Mouse (Mus musculus): ENCODE measurements around the gene Eif4g1. TPM values are rescaled to one million over a fixed set of nuclear protein-coding genes. Genes with fewer than 3 reads are reported as not detected.

Gene Eif4g1
- polyA plus RNA-seq, 1 experiment from 2014 or later: 180 TPM

DNA sequence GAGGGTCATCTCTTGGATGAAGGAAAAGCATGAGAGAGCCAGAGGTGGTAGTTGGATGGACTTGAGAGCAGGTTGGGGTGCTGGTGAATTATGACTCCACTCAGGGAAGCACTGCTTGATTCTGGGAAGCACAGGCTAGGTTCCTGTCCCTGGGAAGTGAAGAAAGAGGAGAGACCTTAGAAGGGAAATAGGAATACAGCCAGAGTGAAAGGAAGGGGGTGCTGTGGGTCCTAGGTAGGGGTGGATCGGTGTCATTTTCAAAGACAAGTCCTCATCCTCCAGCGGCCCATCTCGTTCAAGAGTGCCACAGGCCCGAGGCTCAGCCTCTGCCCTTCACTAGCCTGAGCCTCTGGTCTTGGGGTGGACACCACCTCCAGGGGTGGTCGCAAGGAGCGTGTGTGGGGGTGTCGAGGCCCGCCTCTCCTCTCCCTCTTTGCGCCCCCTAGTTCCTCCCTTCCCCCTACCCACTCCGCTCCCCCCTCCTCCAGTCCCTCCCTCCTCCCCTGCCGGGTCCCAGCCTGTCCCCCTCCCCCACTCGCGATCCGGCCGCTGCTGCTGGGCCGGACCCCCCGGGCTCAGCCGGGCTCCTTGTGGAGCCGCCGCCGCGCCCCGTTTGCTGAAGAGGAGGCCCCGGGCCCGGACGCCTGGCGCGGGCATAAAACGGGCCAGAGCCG lies 64.3 kb downstream of the Eif4g1 start:
- Histone ChIP-seq H3K9ac (replicated peaks; ENCODE audit: low read depth, low read length) (peak overlapping the region; percentile 65), H3K4me1 (ENCODE audit: control insufficient read depth, insufficient read depth, low read length) (peaks cover 8% of the 10 kb centered on the region; the same call in 1 of the 2 replicates), H3K27me3 (ENCODE audit: control insufficient read depth, insufficient read depth, low read length) (peaks cover 15% of the 10 kb centered on the region), H3K27ac (ENCODE audit: low read length) (peak overlapping the region; percentile 80), H3K4me3 (ENCODE audit: low read depth, low read length) (peak overlapping the region; percentile 63), H3K9me3 (ENCODE audit: control insufficient read depth, low read depth, low read length) (no peaks in the 10 kb centered on the region), H3K4me2 (replicated peaks; ENCODE audit: low read depth, low read length) (peak overlapping the region; percentile 98), H3K36me3 (ENCODE audit: control insufficient read depth, insufficient read depth, low read length) (no peaks in the 10 kb centered on the region)
- peak; percentile 58 for ATAC-seq (ENCODE audit: insufficient number of reproducible peaks, insufficient read depth, low FRiP score, low read depth)
- under 1% methylated on average over 28 of the region's 30 CpGs for WGBS

DNA sequence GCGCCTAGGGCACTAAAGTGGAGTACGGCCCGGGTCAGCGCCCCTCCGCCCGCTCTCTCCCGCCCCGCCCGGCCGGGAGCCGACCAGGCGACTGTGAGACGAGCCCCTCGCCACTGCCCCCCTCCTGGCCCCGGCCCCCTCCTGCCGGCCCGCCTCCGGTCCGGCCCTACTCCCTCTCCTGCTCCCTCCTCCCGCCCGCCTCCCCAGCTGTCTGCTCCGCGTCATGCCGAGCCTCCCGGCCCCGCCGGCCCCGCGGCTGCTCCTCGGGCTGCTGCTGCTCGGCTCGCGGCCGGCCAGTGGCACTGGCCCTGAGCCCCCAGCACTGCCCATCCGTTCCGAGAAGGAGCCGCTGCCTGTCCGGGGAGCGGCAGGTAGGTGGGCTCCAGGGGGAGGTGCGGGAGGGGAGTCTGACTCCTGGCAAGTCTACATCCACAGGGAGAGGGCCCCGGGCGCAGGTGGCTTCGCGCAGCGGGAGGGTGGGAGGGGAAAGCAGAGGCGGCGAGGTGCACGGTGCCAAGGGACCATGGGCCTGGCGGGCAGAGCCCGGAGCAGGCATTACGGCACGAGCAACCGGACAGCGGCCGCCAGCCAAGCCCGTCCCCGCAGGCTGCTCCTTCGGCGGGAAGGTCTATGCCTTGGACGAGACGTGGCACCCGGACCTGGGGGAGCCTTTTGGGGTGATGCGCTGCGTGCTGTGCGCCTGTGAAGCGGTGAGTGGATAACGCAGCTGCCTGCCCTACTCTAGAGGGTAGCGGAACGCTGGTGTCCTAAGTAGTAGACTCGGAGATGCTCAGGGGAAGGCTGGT lies 65.0 kb downstream of the Eif4g1 start, which contains the start of gene Chrd:
Gene Chrd (plus strand): TSS at position 203 of the 806 bp plus-strand sequence.
- H3K4me1 ChIP-seq (ENCODE audit: control insufficient read depth, insufficient read depth, low read length): peaks cover 8% of the 10 kb centered on the region; the same call in 1 of the 2 replicates
- H3K36me3 ChIP-seq (ENCODE audit: control insufficient read depth, insufficient read depth, low read length): no peaks in the 10 kb centered on the region
- peak; percentile 82 for ATAC-seq (ENCODE audit: insufficient number of reproducible peaks, insufficient read depth, low FRiP score, low read depth)
- under 1% methylated on average over 67 of the region's 70 CpGs for WGBS
- peak within 1 kb of the TSS; percentile 98 for H3K4me2 ChIP-seq (replicated peaks; ENCODE audit: low read depth, low read length)
- H3K27me3 ChIP-seq (ENCODE audit: control insufficient read depth, insufficient read depth, low read length): peaks cover 15% of the 10 kb centered on the region
- peak within 1 kb of the TSS; percentile 63 for H3K4me3 ChIP-seq (ENCODE audit: low read depth, low read length)
- H3K9me3 ChIP-seq (ENCODE audit: control insufficient read depth, low read depth, low read length): no peaks in the 10 kb centered on the region
- peak within 1 kb of the TSS; percentile 65 for H3K9ac ChIP-seq (replicated peaks; ENCODE audit: low read depth, low read length)
- peak within 1 kb of the TSS; percentile 80 for H3K27ac ChIP-seq (ENCODE audit: low read length)

DNA sequence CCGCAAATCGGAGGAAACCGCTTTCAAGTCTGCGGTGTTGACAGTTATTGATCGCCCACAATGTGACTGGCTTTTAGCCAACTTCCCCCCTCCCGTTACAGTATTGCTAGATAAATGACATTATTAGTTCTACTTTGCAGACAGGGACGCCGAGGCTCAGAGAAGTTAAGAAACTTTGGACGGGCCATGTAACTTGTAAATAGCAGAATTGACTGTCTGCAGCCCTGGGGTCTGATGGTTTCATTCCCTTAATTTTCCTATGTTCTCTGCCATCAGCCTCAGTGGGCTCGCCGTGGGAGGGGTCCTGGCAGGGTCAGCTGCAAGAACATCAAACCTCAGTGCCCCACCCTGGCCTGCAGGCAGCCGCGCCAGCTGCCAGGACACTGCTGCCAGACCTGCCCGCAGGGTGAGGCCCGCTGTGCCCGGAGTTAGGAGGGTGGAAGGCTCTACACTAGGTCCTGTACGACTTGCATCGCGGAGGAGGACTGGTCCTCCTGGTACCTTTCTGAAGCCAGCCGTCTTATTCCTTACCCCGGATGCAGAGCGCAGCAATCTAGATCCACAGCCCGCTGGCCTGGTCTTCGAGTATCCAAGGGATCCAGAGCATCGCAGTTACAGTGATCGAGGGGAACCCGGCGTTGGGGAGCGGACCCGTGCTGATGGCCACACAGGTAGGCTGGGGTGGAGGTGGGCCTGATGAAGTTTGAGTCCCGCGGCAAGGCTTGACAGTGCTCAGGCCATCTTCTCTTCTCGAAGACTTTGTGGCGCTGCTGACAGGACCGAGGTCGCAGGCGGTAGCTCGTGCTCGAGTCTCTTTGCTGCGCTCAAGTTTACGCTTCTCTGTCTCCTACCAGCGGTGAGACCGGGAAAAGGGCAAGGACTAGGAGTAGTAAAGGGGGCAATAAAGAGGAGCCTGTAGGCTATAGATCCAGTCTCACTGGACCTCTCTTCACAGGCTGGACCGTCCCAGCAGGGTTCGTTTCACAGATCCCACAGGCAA lies 65.9 kb downstream of the Eif4g1 start, which contains the start of gene Thpo:
Gene Thpo (minus strand): TSS at position 781 of the 1,000 bp plus-strand sequence.
- Histone ChIP-seq H3K9me3 (ENCODE audit: control insufficient read depth, low read depth, low read length) (no peaks in the 10 kb centered on the region), H3K36me3 (ENCODE audit: control insufficient read depth, insufficient read depth, low read length) (no peaks in the 10 kb centered on the region), H3K27ac (ENCODE audit: low read length) (no peak within 1 kb of the TSS), H3K27me3 (ENCODE audit: control insufficient read depth, insufficient read depth, low read length) (peaks cover 15% of the 10 kb centered on the region), H3K4me1 (ENCODE audit: control insufficient read depth, insufficient read depth, low read length) (peaks cover 8% of the 10 kb centered on the region; the same call in 1 of the 2 replicates), H3K9ac (replicated peaks; ENCODE audit: low read depth, low read length) (peak within 1 kb of the TSS; percentile 65), H3K4me3 (ENCODE audit: low read depth, low read length) (peak within 1 kb of the TSS; percentile 63), H3K4me2 (replicated peaks; ENCODE audit: low read depth, low read length) (peak within 1 kb of the TSS; percentile 98)
- WGBS: 9% methylated on average over 45 of the region's 45 CpGs
- ATAC-seq (ENCODE audit: insufficient number of reproducible peaks, insufficient read depth, low FRiP score, low read depth): no peak

DNA sequence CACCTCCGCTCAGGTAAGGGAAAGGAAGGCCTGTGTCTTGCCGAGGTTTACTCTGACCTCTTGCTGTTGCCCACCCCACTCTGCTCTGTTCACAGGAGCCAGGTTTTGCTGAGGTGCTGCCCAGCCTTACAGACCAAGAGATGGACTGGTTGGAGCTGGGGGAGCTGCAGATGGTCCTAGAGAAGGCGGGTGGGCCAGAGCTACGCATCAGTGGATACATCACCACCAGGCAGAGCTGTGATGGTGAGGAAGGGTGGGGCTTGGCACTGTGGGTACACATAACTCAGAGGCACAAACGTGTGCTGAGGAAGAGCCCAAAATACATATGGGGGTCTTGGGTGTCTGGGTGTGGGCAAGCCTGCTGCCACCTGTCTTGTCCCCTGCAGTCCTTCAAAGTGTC lies 67.5 kb downstream of the Eif4g1 start:
- Histone ChIP-seq H3K9me3 (ENCODE audit: control insufficient read depth, low read depth, low read length) (no peaks in the 10 kb centered on the region), H3K4me1 (ENCODE audit: control insufficient read depth, insufficient read depth, low read length) (peaks cover 8% of the 10 kb centered on the region; the same call in 1 of the 2 replicates), H3K4me3 (ENCODE audit: low read depth, low read length) (no peak overlapping the region), H3K9ac (replicated peaks; ENCODE audit: low read depth, low read length) (no peak overlapping the region), H3K27me3 (ENCODE audit: control insufficient read depth, insufficient read depth, low read length) (peaks cover 15% of the 10 kb centered on the region), H3K4me2 (replicated peaks; ENCODE audit: low read depth, low read length) (no peak overlapping the region), H3K36me3 (ENCODE audit: control insufficient read depth, insufficient read depth, low read length) (no peaks in the 10 kb centered on the region), H3K27ac (ENCODE audit: low read length) (no peak overlapping the region)
- ATAC-seq (ENCODE audit: insufficient number of reproducible peaks, insufficient read depth, low FRiP score, low read depth): no peak
- WGBS: 78% methylated on average over 5 of the region's 5 CpGs

DNA sequence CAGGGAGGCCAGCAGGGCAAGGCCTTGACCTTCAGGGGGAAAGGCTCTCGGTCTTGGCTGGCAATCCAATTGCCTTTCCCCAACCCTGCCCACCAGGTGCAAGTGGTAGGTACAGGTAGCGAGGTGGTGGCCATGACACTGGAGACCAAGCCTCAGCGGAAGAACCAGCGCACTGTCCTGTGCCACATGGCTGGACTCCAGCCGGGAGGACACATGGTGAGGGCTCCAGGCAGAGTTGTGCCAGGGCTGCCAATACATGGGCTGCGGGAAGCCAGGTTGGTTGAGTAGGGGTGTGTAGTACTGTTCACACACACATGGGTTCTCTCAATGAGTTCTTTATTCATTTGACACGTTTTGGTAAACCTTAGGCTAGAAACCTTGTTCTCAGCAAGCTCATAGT lies 68.1 kb downstream of the Eif4g1 start:
- H3K4me3 ChIP-seq (ENCODE audit: low read depth, low read length): no peak overlapping the region
- H3K36me3 ChIP-seq (ENCODE audit: control insufficient read depth, insufficient read depth, low read length): no peaks in the 10 kb centered on the region
- H3K27ac ChIP-seq (ENCODE audit: low read length): no peak overlapping the region
- peaks cover 15% of the 10 kb centered on the region for H3K27me3 ChIP-seq (ENCODE audit: control insufficient read depth, insufficient read depth, low read length)
- H3K4me1 ChIP-seq (ENCODE audit: control insufficient read depth, insufficient read depth, low read length): peaks cover 8% of the 10 kb centered on the region; the same call in 1 of the 2 replicates
- no peak overlapping the region for H3K9ac ChIP-seq (replicated peaks; ENCODE audit: low read depth, low read length)
- H3K4me2 ChIP-seq (replicated peaks; ENCODE audit: low read depth, low read length): no peak overlapping the region
- H3K9me3 ChIP-seq (ENCODE audit: control insufficient read depth, low read depth, low read length): no peaks in the 10 kb centered on the region
- 86% methylated on average over 7 of the region's 7 CpGs for WGBS
- no peak for ATAC-seq (ENCODE audit: insufficient number of reproducible peaks, insufficient read depth, low FRiP score, low read depth)

DNA sequence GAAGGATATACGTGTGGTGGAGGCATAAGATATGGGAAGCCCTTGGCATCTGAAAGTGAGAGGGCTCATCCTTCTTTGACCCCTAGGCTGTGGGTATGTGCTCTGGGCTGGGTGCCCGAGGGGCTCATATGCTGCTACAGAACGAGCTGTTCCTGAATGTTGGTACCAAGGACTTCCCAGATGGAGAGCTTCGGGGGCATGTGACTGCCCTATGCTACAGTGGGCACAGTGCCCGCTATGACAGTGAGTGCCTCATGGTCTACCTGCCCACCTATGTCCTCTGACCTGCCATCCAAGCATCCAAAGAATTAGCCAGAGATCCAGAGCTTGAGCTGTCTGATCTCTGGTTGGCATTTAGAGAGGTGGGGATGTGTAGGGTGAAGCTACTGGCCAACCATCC lies 68.7 kb downstream of the Eif4g1 start:
- H3K9me3 ChIP-seq (ENCODE audit: control insufficient read depth, low read depth, low read length): no peaks in the 10 kb centered on the region

DNA sequence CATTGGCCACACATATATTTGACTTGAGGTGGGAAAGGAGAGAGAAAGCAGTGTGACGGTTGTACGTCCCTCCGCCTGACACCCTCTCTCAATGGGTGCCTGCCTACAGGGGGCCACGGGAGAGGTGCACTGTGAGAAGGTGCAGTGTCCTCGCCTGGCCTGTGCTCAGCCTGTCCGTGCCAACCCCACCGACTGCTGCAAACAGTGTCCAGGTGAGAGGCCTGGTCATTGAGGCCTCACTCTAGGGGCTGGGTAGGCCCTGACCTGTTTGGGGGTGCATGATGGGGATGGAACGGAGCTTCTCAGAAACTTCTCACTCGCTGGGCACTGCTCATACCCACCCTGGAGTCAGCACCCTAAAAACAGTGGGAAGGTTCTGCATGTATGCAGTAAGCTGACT lies 71.7 kb downstream of the Eif4g1 start:
- no peak for ATAC-seq (ENCODE audit: insufficient number of reproducible peaks, insufficient read depth, low FRiP score, low read depth)
- no peaks in the 10 kb centered on the region for H3K36me3 ChIP-seq (ENCODE audit: control insufficient read depth, insufficient read depth, low read length)
- no peak overlapping the region for H3K9ac ChIP-seq (replicated peaks; ENCODE audit: low read depth, low read length)
- H3K27ac ChIP-seq (ENCODE audit: low read length): no peak overlapping the region
- no peaks in the 10 kb centered on the region for H3K9me3 ChIP-seq (ENCODE audit: control insufficient read depth, low read depth, low read length)
- peaks cover 5% of the 10 kb centered on the region for H3K27me3 ChIP-seq (ENCODE audit: control insufficient read depth, insufficient read depth, low read length)
- H3K4me2 ChIP-seq (replicated peaks; ENCODE audit: low read depth, low read length): no peak overlapping the region
- WGBS: 91% methylated on average over 9 of the region's 9 CpGs
- no peaks in the 10 kb centered on the region for H3K4me1 ChIP-seq (ENCODE audit: control insufficient read depth, insufficient read depth, low read length)
- no peak overlapping the region for H3K4me3 ChIP-seq (ENCODE audit: low read depth, low read length)

More for the DNA sequence above, 68.7 kb downstream of the Eif4g1 start:
- WGBS: 92% methylated on average over 5 of the region's 5 CpGs
- H3K4me3 ChIP-seq (ENCODE audit: low read depth, low read length): no peak overlapping the region
- no peak overlapping the region for H3K27ac ChIP-seq (ENCODE audit: low read length)
- no peak for ATAC-seq (ENCODE audit: insufficient number of reproducible peaks, insufficient read depth, low FRiP score, low read depth)
- peaks cover 8% of the 10 kb centered on the region; the same call in 1 of the 2 replicates for H3K4me1 ChIP-seq (ENCODE audit: control insufficient read depth, insufficient read depth, low read length)
- no peak overlapping the region for H3K9ac ChIP-seq (replicated peaks; ENCODE audit: low read depth, low read length)
- no peaks in the 10 kb centered on the region for H3K36me3 ChIP-seq (ENCODE audit: control insufficient read depth, insufficient read depth, low read length)
- H3K4me2 ChIP-seq (replicated peaks; ENCODE audit: low read depth, low read length): no peak overlapping the region
- H3K27me3 ChIP-seq (ENCODE audit: control insufficient read depth, insufficient read depth, low read length): peaks cover 15% of the 10 kb centered on the region

Data from stomach, embryonic 14.5 days (tissue).